Mouse (Mus musculus): Measurements from ENCODE around the gene Car12. TPM values are rescaled to one million over a fixed set of nuclear protein-coding genes. Genes with fewer than 3 reads are reported as not detected.

The Car12 gene
- total and polyA plus RNA-seq, 2 experiments from 2014 or later: 0.32 to 6.6 TPM

DNA sequence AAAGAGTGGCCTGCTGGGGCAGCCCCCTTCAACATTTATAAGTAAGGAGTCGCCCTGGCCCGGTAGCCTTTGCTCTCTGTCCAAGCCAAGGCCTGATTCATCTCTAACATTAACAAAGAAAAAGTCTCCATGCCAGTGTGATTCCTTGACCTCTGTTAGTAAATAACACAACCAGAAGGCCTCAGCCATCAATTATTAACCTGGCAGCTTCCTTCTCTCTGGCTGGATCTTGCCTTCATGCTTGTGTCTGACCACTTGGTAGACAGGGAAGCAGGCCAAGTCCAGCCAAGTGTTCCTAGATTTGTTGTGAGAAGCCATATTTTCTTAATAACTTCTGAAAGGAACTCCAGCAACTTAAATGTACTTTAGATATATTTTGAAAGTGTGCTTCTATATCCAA, 23.1 kb downstream of the Car12 start:
- Histone ChIP-seq H3K36me3 (ENCODE audit: insufficient read depth, low read length) (no peaks in the 10 kb centered on the region), H3K27ac (ENCODE audit: low read depth, low read length) (no peak overlapping the region), H3K4me1 (ENCODE audit: insufficient read depth, low read length) (no peaks in the 10 kb centered on the region), H3K9ac (replicated peaks; ENCODE audit: low read length, poor library complexity, severe bottlenecking) (no peak overlapping the region), H3K9me3 (ENCODE audit: low read length) (no peaks in the 10 kb centered on the region), H3K27me3 (ENCODE audit: insufficient read depth, low read length) (no peaks in the 10 kb centered on the region), H3K4me3 (ENCODE audit: low read depth, low read length) (no peak overlapping the region), H3K4me2 (ENCODE audit: low read depth, low read length, poor library complexity, severe bottlenecking) (no peak overlapping the region)
- WGBS: 94% methylated on average over 2 of the region's 2 CpGs
- DNase-seq (ENCODE audit: low spot score) (no peak), ATAC-seq (ENCODE audit: low FRiP score) (no peak)
- no peak for TF ChIP-seq CTCF (IDR thresholded peaks at IDR 0.05)

GRCm38 (mm10) chr9:66739516-66739915, 26.0 kb downstream of the Car12 start:
- H3K9me3 ChIP-seq (ENCODE audit: low read length): no peaks in the 10 kb centered on the region
- 82% methylated on average over 7 of the region's 7 CpGs for WGBS
- DNase-seq (ENCODE audit: low spot score) (no peak), ATAC-seq (ENCODE audit: low FRiP score) (no peak)
- TF ChIP-seq CTCF (IDR thresholded peaks at IDR 0.05): no peak
- no peak overlapping the region for H3K4me3 ChIP-seq (ENCODE audit: low read depth, low read length)
- no peak overlapping the region for H3K4me2 ChIP-seq (ENCODE audit: low read depth, low read length, poor library complexity, severe bottlenecking)
- no peak overlapping the region for H3K27ac ChIP-seq (ENCODE audit: low read depth, low read length)
- no peak overlapping the region for H3K9ac ChIP-seq (replicated peaks; ENCODE audit: low read length, poor library complexity, severe bottlenecking)
- no peaks in the 10 kb centered on the region for H3K4me1 ChIP-seq (ENCODE audit: insufficient read depth, low read length)
- H3K36me3 ChIP-seq (ENCODE audit: insufficient read depth, low read length): no peaks in the 10 kb centered on the region
- H3K27me3 ChIP-seq (ENCODE audit: insufficient read depth, low read length): no peaks in the 10 kb centered on the region

DNA sequence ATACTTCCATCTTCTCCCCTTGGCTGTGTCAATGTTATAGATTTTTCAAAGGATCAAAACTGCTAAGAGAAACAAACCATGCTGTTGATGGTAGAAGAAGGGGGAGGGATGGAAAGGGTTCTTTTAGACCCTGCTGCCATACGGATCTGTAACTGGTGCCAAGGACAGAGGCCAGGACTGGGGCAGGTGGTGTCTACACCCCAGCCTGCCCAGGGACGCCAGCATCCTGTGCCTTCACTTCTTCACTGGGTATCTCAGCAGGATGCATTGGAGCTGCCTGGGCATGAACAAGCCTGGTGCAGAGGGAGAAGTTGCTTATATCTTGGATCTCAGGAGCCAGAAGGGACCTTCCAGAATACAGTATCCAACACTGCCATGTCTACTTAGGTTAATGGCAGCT, 31.0 kb downstream of the Car12 start:
- H3K36me3 ChIP-seq (ENCODE audit: insufficient read depth, low read length): no peaks in the 10 kb centered on the region
- H3K9me3 ChIP-seq (ENCODE audit: low read length): no peaks in the 10 kb centered on the region
- H3K27ac ChIP-seq (ENCODE audit: low read depth, low read length): no peak overlapping the region
- H3K4me1 ChIP-seq (ENCODE audit: insufficient read depth, low read length): no peaks in the 10 kb centered on the region
- no peaks in the 10 kb centered on the region for H3K27me3 ChIP-seq (ENCODE audit: insufficient read depth, low read length)
- H3K4me3 ChIP-seq (ENCODE audit: low read depth, low read length): no peak overlapping the region
- no peak overlapping the region for H3K9ac ChIP-seq (replicated peaks; ENCODE audit: low read length, poor library complexity, severe bottlenecking)
- DNase-seq (ENCODE audit: low spot score): no peak
- TF ChIP-seq CTCF (IDR thresholded peaks at IDR 0.05): no peak
- no peak for ATAC-seq (ENCODE audit: low FRiP score)
- 84% methylated on average over 2 of the region's 2 CpGs for WGBS
- no peak overlapping the region for H3K4me2 ChIP-seq (ENCODE audit: low read depth, low read length, poor library complexity, severe bottlenecking)

GRCm38 (mm10) chr9:66748390-66748789, 34.9 kb downstream of the Car12 start:
- Histone ChIP-seq H3K36me3 (ENCODE audit: insufficient read depth, low read length) (no peaks in the 10 kb centered on the region), H3K4me1 (ENCODE audit: insufficient read depth, low read length) (no peaks in the 10 kb centered on the region), H3K9ac (replicated peaks; ENCODE audit: low read length, poor library complexity, severe bottlenecking) (no peak overlapping the region), H3K27ac (ENCODE audit: low read depth, low read length) (no peak overlapping the region), H3K4me2 (ENCODE audit: low read depth, low read length, poor library complexity, severe bottlenecking) (no peak overlapping the region), H3K9me3 (ENCODE audit: low read length) (no peaks in the 10 kb centered on the region), H3K27me3 (ENCODE audit: insufficient read depth, low read length) (no peaks in the 10 kb centered on the region), H3K4me3 (ENCODE audit: low read depth, low read length) (no peak overlapping the region)
- 77% methylated on average over 15 of the region's 15 CpGs for WGBS
- no peak for TF ChIP-seq CTCF (IDR thresholded peaks at IDR 0.05)
- ATAC-seq (ENCODE audit: low FRiP score) (no peak), DNase-seq (ENCODE audit: low spot score) (peak; percentile 23)

DNA sequence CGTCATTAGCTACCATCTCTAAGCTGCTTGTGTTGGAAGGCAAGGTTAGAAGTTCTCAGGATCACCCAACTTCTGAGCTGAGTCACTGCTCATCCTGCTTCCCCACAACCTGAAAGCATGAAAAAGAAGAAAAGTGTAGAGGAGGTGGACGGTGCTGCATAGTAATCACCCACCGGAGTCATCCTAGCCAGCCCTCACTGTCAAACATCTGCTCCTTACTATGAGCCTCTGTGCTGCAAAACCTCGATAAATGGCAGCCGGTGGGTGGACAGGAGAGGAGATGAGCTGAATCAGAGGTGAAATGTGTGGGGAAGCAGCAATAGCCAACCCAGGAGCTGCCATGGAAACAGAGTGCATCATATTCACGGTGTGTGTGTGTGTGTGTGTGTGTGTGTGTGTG, 39.4 kb downstream of the Car12 start:
- Histone ChIP-seq H3K9me3 (ENCODE audit: low read length) (no peaks in the 10 kb centered on the region), H3K27me3 (ENCODE audit: insufficient read depth, low read length) (no peaks in the 10 kb centered on the region), H3K4me3 (ENCODE audit: low read depth, low read length) (no peak overlapping the region), H3K9ac (replicated peaks; ENCODE audit: low read length, poor library complexity, severe bottlenecking) (no peak overlapping the region), H3K36me3 (ENCODE audit: insufficient read depth, low read length) (no peaks in the 10 kb centered on the region), H3K4me2 (ENCODE audit: low read depth, low read length, poor library complexity, severe bottlenecking) (no peak overlapping the region), H3K4me1 (ENCODE audit: insufficient read depth, low read length) (no peaks in the 10 kb centered on the region), H3K27ac (ENCODE audit: low read depth, low read length) (no peak overlapping the region)
- WGBS: 70% methylated on average over 6 of the region's 6 CpGs
- ATAC-seq (ENCODE audit: low FRiP score): no peak
- no peak for DNase-seq (ENCODE audit: low spot score)
- no peak for TF ChIP-seq CTCF (IDR thresholded peaks at IDR 0.05)

GRCm38 (mm10) chr9:66760991-66761390, 47.5 kb downstream of the Car12 start:
- DNase-seq (ENCODE audit: low spot score): no peak
- WGBS: 63% methylated on average over 1 of the region's 1 CpGs
- no peak overlapping the region for H3K4me2 ChIP-seq (ENCODE audit: low read depth, low read length, poor library complexity, severe bottlenecking)

More at GRCm38 (mm10) chr9:66760991-66761390, 47.5 kb downstream of the Car12 start:
- no peak overlapping the region for H3K27ac ChIP-seq (ENCODE audit: low read depth, low read length)
- no peak overlapping the region for H3K9ac ChIP-seq (replicated peaks; ENCODE audit: low read length, poor library complexity, severe bottlenecking)
- H3K4me3 ChIP-seq (ENCODE audit: low read depth, low read length): no peak overlapping the region
- H3K36me3 ChIP-seq (ENCODE audit: insufficient read depth, low read length): no peaks in the 10 kb centered on the region
- no peaks in the 10 kb centered on the region for H3K4me1 ChIP-seq (ENCODE audit: insufficient read depth, low read length)
- TF ChIP-seq CTCF (IDR thresholded peaks at IDR 0.05): no peak
- no peaks in the 10 kb centered on the region for H3K27me3 ChIP-seq (ENCODE audit: insufficient read depth, low read length)
- no peaks in the 10 kb centered on the region for H3K9me3 ChIP-seq (ENCODE audit: low read length)
- ATAC-seq (ENCODE audit: low FRiP score): no peak

Data from midbrain, postnatal 0 days (tissue).